Mouse (Mus musculus) right cerebral cortex, adult 2 months (tissue): ENCODE results near the gene Olfr1454.

Source experiments
- DNase-seq, 2 experiments: peaks; one replicate each; pipeline ENCODE4 v3.0.0; 2021 to 2022; ENCODE audit warnings: low spot score in 2 of 2

Gene Olfr1454

DNA sequence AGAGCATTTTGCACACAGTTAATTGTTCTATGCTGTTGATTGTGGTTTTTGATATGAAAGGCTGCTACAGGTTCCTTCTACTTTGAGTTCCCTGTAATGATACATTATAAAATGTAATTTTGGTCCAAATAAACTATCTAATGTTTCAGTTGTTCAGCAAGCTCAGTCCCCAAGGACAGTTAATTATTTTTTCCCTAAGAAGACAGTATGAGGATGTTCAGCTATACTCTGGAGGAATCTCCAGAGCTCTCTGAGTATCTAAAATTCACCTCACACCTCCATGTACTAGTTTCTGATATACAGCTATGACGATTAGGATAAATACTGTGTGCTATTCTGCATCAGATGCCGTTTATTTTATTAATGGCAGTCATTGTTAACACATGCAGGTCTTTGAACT lies at the start of gene Olfr1454:
Gene Olfr1454, plus strand, starts transcription at position 301 of the 400 bp plus-strand sequence.
- no peak for DNase-seq

DNA sequence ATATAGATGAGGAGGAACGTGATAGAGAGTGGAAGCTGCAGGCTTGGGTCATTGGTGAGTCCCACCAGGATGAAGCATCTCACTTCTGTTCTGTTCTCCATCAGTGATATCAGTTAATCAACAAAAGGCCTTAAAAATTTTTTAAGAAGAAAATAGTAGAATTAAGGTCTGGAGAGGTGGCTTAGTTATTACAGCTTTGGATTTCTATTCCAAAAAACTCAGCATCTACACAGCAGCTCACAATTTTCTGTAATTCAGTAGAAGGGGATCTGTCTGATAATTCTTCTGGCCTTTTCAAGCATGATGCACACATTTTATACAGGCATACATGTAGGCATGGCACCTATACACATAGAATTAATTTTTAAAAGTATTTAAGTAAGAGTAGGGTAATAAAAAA lies 32.2 kb upstream of the Olfr1454 start, which contains the start of gene Olfr1453:
Gene Olfr1453, minus strand, starts transcription at position 101 of the 400 bp plus-strand sequence.
- no peak for DNase-seq

DNA sequence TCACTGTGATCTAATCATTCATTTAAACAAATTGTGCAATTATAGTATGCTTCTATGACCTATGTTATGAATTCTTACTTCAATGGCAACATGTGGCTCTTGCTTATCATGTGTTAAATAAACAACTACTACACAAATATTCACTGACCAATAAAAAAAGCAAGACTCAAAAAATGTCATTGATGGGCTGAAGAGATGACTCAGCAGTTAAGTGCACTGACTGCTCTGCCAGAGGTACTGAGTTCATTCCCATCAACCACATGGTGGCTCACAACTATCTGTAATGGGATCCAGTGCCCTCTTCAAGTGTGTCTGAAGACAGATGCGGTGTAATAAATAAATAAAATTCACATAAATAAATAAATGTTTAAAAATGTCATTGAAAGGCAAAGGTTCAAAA lies 33.5 kb downstream of the Olfr1454 start:
- no peak for DNase-seq

DNA sequence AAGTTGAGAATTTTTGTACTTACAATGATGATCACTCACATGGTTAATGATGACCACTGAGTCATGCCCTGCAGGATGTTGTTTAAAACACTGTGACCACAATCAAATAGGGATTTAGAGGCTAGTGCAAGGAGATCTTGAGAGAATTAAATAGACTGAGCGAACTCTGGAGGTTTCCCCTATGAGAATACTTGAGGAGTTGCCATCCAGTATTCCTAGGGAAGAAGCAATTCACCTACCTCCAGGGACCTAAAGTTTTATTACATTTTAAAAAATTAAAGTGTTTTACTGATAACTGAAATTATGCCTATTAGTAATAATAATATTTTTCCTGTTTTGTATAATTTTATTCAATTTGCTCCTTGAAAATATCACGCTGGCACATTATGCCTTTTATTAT lies 37.4 kb downstream of the Olfr1454 start, which contains the start of gene Olfr1457:
Gene Olfr1457, minus strand, starts transcription at position 101 of the 400 bp plus-strand sequence.
- DNase-seq = no peak

DNA sequence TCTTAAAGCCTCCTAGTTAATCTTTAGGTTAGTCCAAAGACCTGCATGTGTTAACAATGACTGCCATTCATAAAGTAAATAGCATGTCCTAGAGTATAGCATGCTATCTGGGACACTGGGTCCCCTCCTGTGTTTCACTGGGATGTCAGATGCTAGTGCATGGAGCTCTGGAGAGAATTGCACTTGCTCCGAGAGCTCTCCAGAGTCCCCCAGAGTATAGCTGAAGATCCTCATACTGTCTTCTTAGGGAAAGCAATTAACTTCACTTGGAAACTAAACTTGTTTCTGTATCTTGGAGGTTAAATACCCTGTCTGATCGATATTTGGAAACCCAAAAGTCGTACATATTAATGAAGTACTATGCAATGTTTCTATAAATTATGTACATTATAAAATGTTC lies 46.3 kb downstream of the Olfr1454 start, which contains the start of gene Olfr1458:
Gene Olfr1458, minus strand, starts transcription at position 101 of the 400 bp plus-strand sequence.
- DNase-seq = no peak
